Mouse (Mus musculus) natural killer cell, adult 2 months (primary cell): Measurements from ENCODE around the gene Ube2n.
"Not testable (repeated sequence)": the region's sequence is repeated elsewhere in the genome, so short reads cannot be mapped to it uniquely, and the experiment has no call there.

Experiments used
- DNase-seq, 2 experiments: peaks; one replicate each; pipeline ENCODE4 v3.0.0; 2022; ENCODE audit warnings: low spot score in 2 of 2

Ube2n gene

GRCm38 (mm10) chr10:95525871-95526270 is 10.9 kb downstream of the Ube2n start:
- DNase-seq: no peak

GRCm38 (mm10) chr10:95526495-95527122 is 11.7 kb downstream of the Ube2n start:
- DNase-seq: no peak

GRCm38 (mm10) chr10:95530551-95531121 is 15.7 kb downstream of the Ube2n start:
- DNase-seq: no peak

GRCm38 (mm10) chr10:95532916-95533315 is 18.0 kb downstream of the Ube2n start:
- DNase-seq: no peak

- DNase-seq: no peak
Measured at GRCm38 (mm10) chr10:95533382-95533781, 18.4 kb downstream of the Ube2n start.

GRCm38 (mm10) chr10:95535399-95536221 is 20.7 kb downstream of the Ube2n start:
- no peak for DNase-seq

GRCm38 (mm10) chr10:95536222-95536541 is 21.2 kb downstream of the Ube2n start:
- DNase-seq: no peak

- no peak for DNase-seq
Measured at GRCm38 (mm10) chr10:95539260-95539659, 24.3 kb downstream of the Ube2n start.

GRCm38 (mm10) chr10:95539841-95540240 is 24.9 kb downstream of the Ube2n start:
- DNase-seq: no peak

- no peak for DNase-seq
Measured at GRCm38 (mm10) chr10:95542916-95543315, 28.0 kb downstream of the Ube2n start.

- DNase-seq: no peak
Measured at GRCm38 (mm10) chr10:95543377-95543776, 28.4 kb downstream of the Ube2n start.

- no peak for DNase-seq
Measured at GRCm38 (mm10) chr10:95544004-95544403, 29.1 kb downstream of the Ube2n start.

- no peak for DNase-seq
Measured at GRCm38 (mm10) chr10:95544651-95545050, 29.7 kb downstream of the Ube2n start.

GRCm38 (mm10) chr10:95545051-95545450 is 30.1 kb downstream of the Ube2n start:
- no peak for DNase-seq

- no peak for DNase-seq
Measured at GRCm38 (mm10) chr10:95546178-95546577, 31.2 kb downstream of the Ube2n start.

- no peak for DNase-seq
Measured at GRCm38 (mm10) chr10:95548154-95548826, 33.3 kb downstream of the Ube2n start.

- not testable (repeated sequence) for DNase-seq
Measured at GRCm38 (mm10) chr10:95549080-95549479, 34.1 kb downstream of the Ube2n start.

GRCm38 (mm10) chr10:95550506-95550905 is 35.6 kb downstream of the Ube2n start:
- peak in 1 of 2 experiments; percentile 2 for DNase-seq

GRCm38 (mm10) chr10:95551752-95552151 is 36.8 kb downstream of the Ube2n start:
- DNase-seq: no peak

GRCm38 (mm10) chr10:95552326-95552725 is 37.4 kb downstream of the Ube2n start:
- no peak for DNase-seq

- DNase-seq: no peak
Measured at GRCm38 (mm10) chr10:95555866-95556265, 40.9 kb downstream of the Ube2n start.

GRCm38 (mm10) chr10:95557337-95557828 is 42.4 kb downstream of the Ube2n start:
- DNase-seq: peak in 1 of 2 experiments; percentile 44
